ENCODE assay signal across 8 mouse cellular contexts in the genomic region with DNA sequence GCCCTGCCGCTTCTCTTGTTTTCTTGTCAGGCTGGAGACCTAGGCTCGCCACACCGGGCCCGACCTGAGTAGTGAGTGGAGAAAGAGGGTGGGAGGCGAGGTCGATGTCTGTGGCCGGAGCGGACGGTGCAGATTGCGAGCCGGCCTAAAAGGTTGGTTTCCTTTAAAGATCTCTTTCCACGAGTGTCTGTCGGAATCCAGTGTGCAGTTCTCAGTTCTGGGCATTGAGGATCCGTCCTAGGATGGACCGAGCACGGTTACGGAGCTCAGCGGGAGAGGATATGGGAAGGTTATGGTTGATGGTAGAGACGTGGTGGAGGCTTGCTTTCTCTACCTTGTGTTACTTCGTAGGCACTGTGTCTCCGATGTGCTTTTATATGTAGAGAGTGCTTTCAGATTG. TPM values are rescaled to one million over a fixed set of nuclear protein-coding genes. Genes with fewer than 3 reads are reported as not detected.
DNase-seq lines count a peak whose midpoint lies in the region; ATAC-seq and TF ChIP-seq lines count a peak whose summit lies in the region.

No protein-coding gene starts in this region.

- H3K36me3 ChIP-seq in kidney, embryonic 15.5 days: peaks cover 61% of the 10 kb centered on the region
- peaks cover 27% of the 10 kb centered on the region for H3K36me3 ChIP-seq in hindbrain, postnatal 0 days (ENCODE audit: insufficient read depth, low read length)

- no peak for TF ChIP-seq CTCF in hindbrain, postnatal 0 days (IDR thresholded peaks at IDR 0.05; ENCODE audit: low read depth)

- H3K27ac ChIP-seq in kidney, embryonic 15.5 days: peak overlapping the region; percentile 95
- peak overlapping the region; percentile 92 for H3K27ac ChIP-seq in hindbrain, postnatal 0 days

- peak overlapping the region; percentile 75 for H3K9ac ChIP-seq in kidney, embryonic 15.5 days
- peak overlapping the region; percentile 87 for H3K9ac ChIP-seq in hindbrain, postnatal 0 days (replicated peaks; ENCODE audit: low read length)

- H3K9me3 ChIP-seq in kidney, embryonic 15.5 days (replicated peaks): no peaks in the 10 kb centered on the region
- no peaks in the 10 kb centered on the region for H3K9me3 ChIP-seq in hindbrain, postnatal 0 days (ENCODE audit: low read length)

- peaks cover 36% of the 10 kb centered on the region for H3K4me1 ChIP-seq in kidney, embryonic 15.5 days
- peaks cover 9% of the 10 kb centered on the region; the same call in 1 of the 2 replicates for H3K4me1 ChIP-seq in hindbrain, postnatal 0 days (ENCODE audit: insufficient read depth, low read length)

- ATAC-seq in kidney, embryonic 15.5 days (replicated peaks; ENCODE audit: low FRiP score): peak; percentile 7; the same call in 1 of the 2 replicates
- ATAC-seq in hindbrain, postnatal 0 days: peak; percentile 11; the same call in 1 of the 2 replicates
- peak; percentile 3; the same call in 1 of the 2 replicates for ATAC-seq in monocyte, adult 5-6 weeks (replicated peaks; ENCODE audit: insufficient number of reproducible peaks, low FRiP score, low TSS enrichment, poor library complexity, severe bottlenecking)

- under 1% methylated on average over 21 of the region's 21 CpGs for WGBS in kidney, embryonic 15.5 days
- WGBS in hindbrain, postnatal 0 days: under 1% methylated on average over 21 of the region's 21 CpGs

- intact Hi-C loops in left cerebral cortex, postnatal 14 days (cut with DNase I): no loop called here

- H3K4me2 ChIP-seq in kidney, embryonic 15.5 days: peak overlapping the region; percentile 84
- peak overlapping the region; percentile 79 for H3K4me2 ChIP-seq in hindbrain, postnatal 0 days (ENCODE audit: low read depth, low read length)

- peak overlapping the region; percentile 63 for H3K4me3 ChIP-seq in kidney, embryonic 15.5 days (replicated peaks)
- H3K4me3 ChIP-seq in hindbrain, postnatal 0 days (ENCODE audit: low read length): peak overlapping the region; percentile 78

- no peak for DNase-seq in kidney, adult 18-20 months
- DNase-seq in c-Kit-negative CD71-positive TER-119-positive erythroid progenitor cells, embryonic 14.5 days (ENCODE audit: low read depth, low spot score): peak; percentile 17
- peak; percentile 14 for DNase-seq in hindbrain, postnatal 0 days (ENCODE audit: low spot score)
- no peak for DNase-seq in left cerebral cortex, adult 18-20 months (ENCODE audit: low spot score in 2 of 2)
- DNase-seq in left cerebral cortex, postnatal 14 days (ENCODE audit: low spot score in 2 of 2): no peak
- DNase-seq in T-cell, adult 2 months (ENCODE audit: low spot score): no peak

- H3K27me3 ChIP-seq in kidney, embryonic 15.5 days: no peaks in the 10 kb centered on the region
- no peaks in the 10 kb centered on the region for H3K27me3 ChIP-seq in hindbrain, postnatal 0 days (ENCODE audit: insufficient read depth, low read length)

RNA-seq across cellular contexts. Expression of a gene that starts 0.6 kb away (rescaled TPM):
- polyA plus RNA-seq in kidney, embryonic 15.5 days (2015; fragmentation: Nextera tagmentation; extraction: Ambion mirVana): 293 and 318 TPM in 2 replicates
- 234 and 244 TPM in 2 replicates for total RNA-seq in hindbrain, postnatal 0 days (2014; rRNA removed)
- polyA plus RNA-seq in hindbrain, postnatal 0 days (2015; fragmentation: Nextera tagmentation; extraction: Ambion mirVana): 287 and 295 TPM in 2 replicates
- 84.3 to 102 TPM (median 99.4 TPM) in 3 replicates for total RNA-seq in monocyte, adult 5-6 weeks (2017)
- total RNA-seq in left cerebral cortex, adult 18-20 months (2021): 100 to 1,000 TPM; 129 to 133 TPM
- 100 to 1,000 TPM; 141 to 145 TPM for total RNA-seq in left cerebral cortex, postnatal 14 days (2021)

RNA-seq across cellular contexts. Expression of a gene that starts 11.4 kb away (rescaled TPM):
- 115 and 117 TPM in 2 replicates for polyA plus RNA-seq in kidney, embryonic 15.5 days (2015; fragmentation: Nextera tagmentation; extraction: Ambion mirVana)
- total RNA-seq in hindbrain, postnatal 0 days (2014; rRNA removed): 45.2 and 47.9 TPM in 2 replicates
- 56.8 and 60.6 TPM in 2 replicates for polyA plus RNA-seq in hindbrain, postnatal 0 days (2015; fragmentation: Nextera tagmentation; extraction: Ambion mirVana)
- total RNA-seq in monocyte, adult 5-6 weeks (2017): 22.1 to 36.2 TPM (median 26.0 TPM) in 3 replicates
- 10 to 100 TPM; 28.0 to 28.7 TPM for total RNA-seq in left cerebral cortex, adult 18-20 months (2021)
- total RNA-seq in left cerebral cortex, postnatal 14 days (2021): 10 to 100 TPM; 22.3 to 22.4 TPM

RNA-seq across cellular contexts. Expression of a gene that starts 27.9 kb away (rescaled TPM):
- 2.4 and 3.2 TPM in 2 replicates for polyA plus RNA-seq in kidney, embryonic 15.5 days (2015; fragmentation: Nextera tagmentation; extraction: Ambion mirVana)
- total RNA-seq in hindbrain, postnatal 0 days (2014; rRNA removed): 4.7 and 7.0 TPM in 2 replicates
- polyA plus RNA-seq in hindbrain, postnatal 0 days (2015; fragmentation: Nextera tagmentation; extraction: Ambion mirVana): 0.71 and 1.1 TPM in 2 replicates
- total RNA-seq in monocyte, adult 5-6 weeks (2017): 1.6 to 2.2 TPM in 2 of 3 replicates, not detected in the other
- total RNA-seq in left cerebral cortex, adult 18-20 months (2021): 10 to 100 TPM; 10.0 to 10.1 TPM
- 1 to 10 TPM; 4.8 to 6.5 TPM for total RNA-seq in left cerebral cortex, postnatal 14 days (2021)

RNA-seq across cellular contexts. Expression of a gene that starts 55.1 kb away (rescaled TPM):
- 29.9 and 36.7 TPM in 2 replicates for polyA plus RNA-seq in kidney, embryonic 15.5 days (2015; fragmentation: Nextera tagmentation; extraction: Ambion mirVana)
- total RNA-seq in hindbrain, postnatal 0 days (2014; rRNA removed): 32.4 and 36.3 TPM in 2 replicates
- polyA plus RNA-seq in hindbrain, postnatal 0 days (2015; fragmentation: Nextera tagmentation; extraction: Ambion mirVana): 28.0 and 33.5 TPM in 2 replicates
- 26.9 to 32.5 TPM (median 29.5 TPM) in 3 replicates for total RNA-seq in monocyte, adult 5-6 weeks (2017)
- 10 to 100 TPM; 32.5 to 34.3 TPM for total RNA-seq in left cerebral cortex, adult 18-20 months (2021)
- total RNA-seq in left cerebral cortex, postnatal 14 days (2021): 10 to 100 TPM; 31.2 to 33.1 TPM

RNA-seq across cellular contexts. Expression of a gene that starts 55.2 kb away (rescaled TPM):
- polyA plus RNA-seq in kidney, embryonic 15.5 days (2015; fragmentation: Nextera tagmentation; extraction: Ambion mirVana): 49.9 and 53.3 TPM in 2 replicates
- total RNA-seq in hindbrain, postnatal 0 days (2014; rRNA removed): 71.7 and 74.1 TPM in 2 replicates
- polyA plus RNA-seq in hindbrain, postnatal 0 days (2015; fragmentation: Nextera tagmentation; extraction: Ambion mirVana): 94.1 and 97.6 TPM in 2 replicates
- total RNA-seq in monocyte, adult 5-6 weeks (2017): 8.4 to 10.1 TPM (median 9.1 TPM) in 3 replicates
- 10 to 100 TPM; 69.6 to 70.1 TPM for total RNA-seq in left cerebral cortex, adult 18-20 months (2021)
- 10 to 100 TPM; 70.6 to 74.9 TPM for total RNA-seq in left cerebral cortex, postnatal 14 days (2021)

Comparison
In these comparisons a context has a peak if more than half of its experiments do, and no peak if none do; other contexts are left out.
1. DNase-seq: peak in c-Kit-negative CD71-positive TER-119-positive erythroid progenitor cells, embryonic 14.5 days (single experiment) and hindbrain, postnatal 0 days (single experiment); none in kidney, adult 18-20 months (single experiment), left cerebral cortex, adult 18-20 months (0 of 2), left cerebral cortex, postnatal 14 days (0 of 2) and T-cell, adult 2 months (single experiment).
2. Peak in every context shown above with its lines, with median percentiles within 50 percentile points of each other: ATAC-seq.